Mouse (Mus musculus): ENCODE data around the gene Cyld. TPM values are rescaled to one million over a fixed set of nuclear protein-coding genes. Genes with fewer than 3 reads are reported as not detected.

Cyld gene
- polyA plus RNA-seq, 1 experiment from 2014 or later, result 4.6 TPM

DNA sequence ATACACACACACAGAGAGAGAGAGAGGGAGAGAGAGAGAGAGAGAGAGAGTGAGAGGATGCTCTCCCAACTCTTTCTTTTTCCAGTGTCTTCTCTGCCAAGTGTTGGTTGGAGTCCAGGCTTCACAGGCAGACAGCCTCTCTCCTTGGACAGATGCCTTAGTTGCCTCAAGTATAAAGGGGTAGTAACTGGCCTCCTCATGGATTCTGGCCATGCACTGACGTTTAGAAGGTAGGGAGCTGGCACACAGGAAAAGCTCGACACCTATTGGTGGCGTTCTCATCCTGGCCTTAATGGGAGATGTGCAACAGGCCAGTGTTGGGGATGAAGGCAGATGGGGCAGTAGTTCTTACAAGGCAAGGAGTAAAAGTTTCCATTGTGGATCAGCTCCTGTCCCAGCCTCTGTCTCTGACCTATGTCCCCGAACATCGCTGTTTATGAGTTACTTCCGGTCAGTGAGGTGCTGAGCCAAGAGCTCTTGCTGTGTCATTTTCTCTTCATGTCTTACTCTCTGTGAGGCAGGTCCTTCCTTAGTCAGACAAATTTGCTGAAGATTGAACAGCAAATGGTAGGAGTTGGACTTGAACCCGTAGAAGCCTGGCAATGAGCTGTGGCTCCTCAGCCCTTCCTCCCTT is 13.1 kb upstream of the Cyld start:
- Histone ChIP-seq H3K4me3 (ENCODE audit: low read depth, low read length) (no peak overlapping the region), H3K4me1 (ENCODE audit: insufficient read depth) (no peaks in the 10 kb centered on the region), H3K9me3 (ENCODE audit: low read length) (no peaks in the 10 kb centered on the region), H3K36me3 (replicated peaks; ENCODE audit: insufficient read depth, low read length) (no peaks in the 10 kb centered on the region), H3K27ac (ENCODE audit: low read depth) (no peak overlapping the region), H3K9ac (replicated peaks) (no peak overlapping the region), H3K27me3 (ENCODE audit: insufficient read depth, low read length) (no peaks in the 10 kb centered on the region), H3K4me2 (ENCODE audit: low read depth, low read length) (no peak overlapping the region)
- no peak for ATAC-seq
- DNase-seq, result no peak
- WGBS (ENCODE audit: insufficient replicate concordance), result 84% methylated on average over 7 of the region's 7 CpGs
- TF ChIP-seq EP300 (IDR thresholded peaks at IDR 0.05; ENCODE audit: low read depth), result no peak
- TF ChIP-seq CTCF (IDR thresholded peaks at IDR 0.05; ENCODE audit: low read depth), result no peak

DNA sequence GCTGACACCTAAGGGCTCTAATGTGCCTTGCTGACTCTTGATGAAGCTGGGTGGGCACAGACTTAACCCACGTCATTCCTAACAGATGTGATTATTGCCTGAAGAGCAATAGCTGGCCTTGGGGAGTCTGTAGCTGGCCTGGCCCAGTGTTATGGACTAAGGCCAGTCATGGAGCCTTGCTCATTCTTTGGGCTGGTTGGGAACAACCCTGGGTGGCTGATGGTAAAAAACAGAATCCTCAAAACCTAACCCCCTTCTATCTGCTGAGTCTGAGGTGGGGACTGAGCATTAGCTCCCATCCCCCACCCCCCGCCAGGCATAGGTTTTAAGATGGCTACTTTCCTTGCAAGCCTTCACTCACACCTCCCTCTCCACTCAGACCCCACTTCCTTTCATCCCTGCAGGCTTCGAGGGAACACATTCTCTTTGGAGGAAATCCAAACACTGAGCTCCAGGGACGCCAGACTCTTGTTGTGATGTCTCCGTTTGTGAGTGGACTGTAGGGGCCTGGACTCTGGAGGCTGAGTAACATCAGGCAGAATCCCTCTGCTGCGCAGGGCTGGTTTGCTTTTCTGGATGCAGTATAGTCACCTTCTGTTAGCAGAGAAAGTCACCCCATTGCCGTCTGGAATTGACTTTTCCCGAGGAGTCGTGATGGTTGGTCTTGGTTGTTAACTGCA is 10.5 kb upstream of the Cyld start:
- no peak overlapping the region for H3K27ac ChIP-seq (ENCODE audit: low read depth)
- H3K4me2 ChIP-seq (ENCODE audit: low read depth, low read length), result no peak overlapping the region
- no peak for ATAC-seq
- TF ChIP-seq EP300 (IDR thresholded peaks at IDR 0.05; ENCODE audit: low read depth) (no peak), CTCF (IDR thresholded peaks at IDR 0.05; ENCODE audit: low read depth) (no peak)
- H3K36me3 ChIP-seq (replicated peaks; ENCODE audit: insufficient read depth, low read length), result no peaks in the 10 kb centered on the region
- H3K27me3 ChIP-seq (ENCODE audit: insufficient read depth, low read length), result no peaks in the 10 kb centered on the region
- peak; percentile 8 for DNase-seq
- no peak overlapping the region for H3K9ac ChIP-seq (replicated peaks)
- H3K4me3 ChIP-seq (ENCODE audit: low read depth, low read length), result no peak overlapping the region
- no peaks in the 10 kb centered on the region for H3K4me1 ChIP-seq (ENCODE audit: insufficient read depth)
- H3K9me3 ChIP-seq (ENCODE audit: low read length), result no peaks in the 10 kb centered on the region
- WGBS (ENCODE audit: insufficient replicate concordance), result 60% methylated on average over 9 of the region's 9 CpGs

DNA sequence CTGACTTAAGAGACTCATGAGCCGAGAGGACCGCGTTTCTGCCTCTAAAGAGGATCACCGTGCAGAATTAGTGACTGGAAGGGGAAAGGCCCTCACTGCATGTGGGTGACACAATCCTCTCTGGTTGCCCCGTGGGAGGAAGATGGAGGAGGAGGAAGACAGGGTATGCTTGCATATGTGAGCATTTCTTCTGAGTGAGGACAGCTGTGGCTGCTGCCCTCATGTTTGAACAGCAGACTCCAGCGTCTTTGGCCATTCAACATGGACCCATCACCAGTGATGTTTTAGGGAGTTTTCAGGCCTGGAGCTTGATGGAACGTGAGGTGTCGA is 10.0 kb upstream of the Cyld start:
- no peaks in the 10 kb centered on the region for H3K9me3 ChIP-seq (ENCODE audit: low read length)
- DNase-seq (peak; percentile 7), ATAC-seq (no peak)
- H3K4me2 ChIP-seq (ENCODE audit: low read depth, low read length), result no peak overlapping the region
- TF ChIP-seq EP300 (IDR thresholded peaks at IDR 0.05; ENCODE audit: low read depth) (no peak), CTCF (IDR thresholded peaks at IDR 0.05; ENCODE audit: low read depth) (no peak)
- H3K27ac ChIP-seq (ENCODE audit: low read depth), result no peak overlapping the region
- WGBS (ENCODE audit: insufficient replicate concordance), result 74% methylated on average over 8 of the region's 8 CpGs
- no peaks in the 10 kb centered on the region for H3K27me3 ChIP-seq (ENCODE audit: insufficient read depth, low read length)
- no peak overlapping the region for H3K4me3 ChIP-seq (ENCODE audit: low read depth, low read length)
- no peaks in the 10 kb centered on the region for H3K36me3 ChIP-seq (replicated peaks; ENCODE audit: insufficient read depth, low read length)
- no peaks in the 10 kb centered on the region for H3K4me1 ChIP-seq (ENCODE audit: insufficient read depth)
- H3K9ac ChIP-seq (replicated peaks), result no peak overlapping the region

DNA sequence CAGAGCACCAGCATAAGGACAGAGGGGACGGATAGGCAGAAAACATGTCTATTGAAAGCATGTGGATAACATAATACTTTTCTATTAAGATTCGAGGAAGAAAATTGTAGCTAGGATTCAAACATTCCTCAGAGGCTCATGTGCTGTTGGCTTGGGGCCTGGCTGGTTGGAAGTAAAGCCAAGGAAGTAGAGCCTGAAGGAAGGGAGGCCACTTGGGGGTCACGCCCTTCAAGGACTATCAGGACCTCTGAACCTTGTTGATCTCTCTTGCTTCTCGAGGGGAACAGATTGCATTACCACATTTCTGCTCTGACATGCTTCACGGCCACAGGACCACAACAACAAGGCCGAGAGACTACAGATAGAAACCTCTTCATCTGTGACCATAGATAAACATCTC is 7.7 kb upstream of the Cyld start:
- Histone ChIP-seq H3K4me3 (ENCODE audit: low read depth, low read length) (no peak overlapping the region), H3K4me2 (ENCODE audit: low read depth, low read length) (no peak overlapping the region), H3K9ac (replicated peaks) (no peak overlapping the region), H3K36me3 (replicated peaks; ENCODE audit: insufficient read depth, low read length) (no peaks in the 10 kb centered on the region), H3K27me3 (ENCODE audit: insufficient read depth, low read length) (no peaks in the 10 kb centered on the region), H3K4me1 (ENCODE audit: insufficient read depth) (no peaks in the 10 kb centered on the region; the same call in 1 of the 2 replicates), H3K9me3 (ENCODE audit: low read length) (no peaks in the 10 kb centered on the region), H3K27ac (ENCODE audit: low read depth) (no peak overlapping the region)
- WGBS (ENCODE audit: insufficient replicate concordance), result 61% methylated on average over 6 of the region's 6 CpGs
- ATAC-seq (no peak), DNase-seq (peak; percentile 7)
- TF ChIP-seq EP300 (IDR thresholded peaks at IDR 0.05; ENCODE audit: low read depth), result no peak
- no peak for TF ChIP-seq CTCF (IDR thresholded peaks at IDR 0.05; ENCODE audit: low read depth)

DNA sequence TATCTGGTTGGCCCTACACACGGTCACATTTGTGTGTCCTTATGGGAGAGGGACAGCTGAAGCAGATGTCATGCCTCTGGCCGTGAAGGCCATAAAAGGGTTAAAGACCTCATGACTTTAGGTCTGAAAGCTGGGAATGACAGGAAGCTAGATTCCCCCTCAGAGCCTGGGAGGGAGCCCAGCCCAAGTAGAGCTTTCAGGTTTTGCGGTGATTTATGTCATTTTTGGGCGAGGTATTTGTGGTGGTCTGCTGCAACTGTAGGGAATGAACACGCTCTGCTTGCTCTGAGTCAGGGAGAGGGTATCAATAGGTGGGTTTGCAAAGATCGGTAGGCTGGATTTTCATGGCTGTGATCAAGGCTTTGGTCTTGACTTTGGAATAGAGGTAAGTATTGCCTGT is 6.9 kb upstream of the Cyld start:
- no peak overlapping the region for H3K27ac ChIP-seq (ENCODE audit: low read depth)
- H3K27me3 ChIP-seq (ENCODE audit: insufficient read depth, low read length), result no peaks in the 10 kb centered on the region
- H3K4me2 ChIP-seq (ENCODE audit: low read depth, low read length), result no peak overlapping the region
- TF ChIP-seq EP300 (IDR thresholded peaks at IDR 0.05; ENCODE audit: low read depth) (no peak), CTCF (IDR thresholded peaks at IDR 0.05; ENCODE audit: low read depth) (no peak)
- no peak for ATAC-seq
- H3K4me3 ChIP-seq (ENCODE audit: low read depth, low read length), result no peak overlapping the region
- peak; percentile 6 for DNase-seq
- no peak overlapping the region for H3K9ac ChIP-seq (replicated peaks)
- 76% methylated on average over 6 of the region's 6 CpGs for WGBS (ENCODE audit: insufficient replicate concordance)
- peaks cover 4% of the 10 kb centered on the region; the same call in 1 of the 2 replicates for H3K4me1 ChIP-seq (ENCODE audit: insufficient read depth)
- no peaks in the 10 kb centered on the region for H3K9me3 ChIP-seq (ENCODE audit: low read length)
- no peaks in the 10 kb centered on the region for H3K36me3 ChIP-seq (replicated peaks; ENCODE audit: insufficient read depth, low read length)

DNA sequence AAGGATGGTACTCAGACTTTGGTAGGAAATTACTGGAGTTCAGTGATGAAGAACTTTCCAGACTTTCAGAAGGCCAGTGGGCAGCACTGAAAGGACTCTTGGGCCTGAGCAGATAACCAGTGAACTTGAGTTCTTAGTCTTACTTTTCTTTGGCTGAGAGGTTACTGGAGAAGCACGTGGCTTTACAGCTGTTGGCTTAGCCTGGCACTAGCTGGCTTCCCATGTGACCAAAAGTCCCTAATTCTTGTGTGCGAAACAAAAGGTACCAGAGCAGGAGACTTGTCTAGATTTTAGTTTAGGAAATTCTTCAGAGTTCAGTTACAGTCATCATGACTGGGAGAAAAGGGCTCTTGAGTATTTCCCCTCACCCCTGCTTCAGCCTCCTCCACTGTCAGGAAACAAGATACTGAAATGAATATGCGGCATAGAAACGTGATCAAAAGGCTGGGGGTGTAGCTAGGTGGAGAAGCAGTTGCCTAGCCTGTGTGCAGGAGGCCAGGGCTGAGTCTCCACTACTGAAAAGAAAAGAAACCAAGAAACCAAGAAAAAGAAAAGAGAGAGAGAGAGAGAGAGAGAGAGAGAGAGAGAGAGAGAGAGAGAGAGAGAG is 5.4 kb upstream of the Cyld start:
- TF ChIP-seq CTCF (IDR thresholded peaks at IDR 0.05; ENCODE audit: low read depth) (no peak), EP300 (IDR thresholded peaks at IDR 0.05; ENCODE audit: low read depth) (no peak)
- H3K4me1 ChIP-seq (ENCODE audit: insufficient read depth), result peaks cover 6% of the 10 kb centered on the region; the same call in 1 of the 2 replicates
- ATAC-seq (no peak), DNase-seq (peak; percentile 7)
- H3K27ac ChIP-seq (ENCODE audit: low read depth), result no peak overlapping the region
- H3K9me3 ChIP-seq (ENCODE audit: low read length), result no peaks in the 10 kb centered on the region
- H3K36me3 ChIP-seq (replicated peaks; ENCODE audit: insufficient read depth, low read length), result no peaks in the 10 kb centered on the region
- 37% methylated on average over 4 of the region's 4 CpGs for WGBS (ENCODE audit: insufficient replicate concordance)
- H3K4me2 ChIP-seq (ENCODE audit: low read depth, low read length), result no peak overlapping the region
- H3K27me3 ChIP-seq (ENCODE audit: insufficient read depth, low read length), result no peaks in the 10 kb centered on the region
- no peak overlapping the region for H3K4me3 ChIP-seq (ENCODE audit: low read depth, low read length)
- H3K9ac ChIP-seq (replicated peaks), result no peak overlapping the region
